Mouse (Mus musculus) lung, adult 10 weeks (tissue): Measurements from ENCODE around the gene Tnxb. TPM values are rescaled to one million over a fixed set of nuclear protein-coding genes. Genes with fewer than 3 reads are reported as not detected.

ENCODE experiments used
- polyA plus RNA-seq: library from polyadenylated mRNA; stranded (reverse); fragments of 350-450 nt; fragmentation: Illumina TruSeq; extraction: RNeasy Lipid Tissue Mini Kit (QIAGEN cat#74804); gene quantifications from one replicate; pipeline ENCODE4 v1.2.3, GENCODE M21; 2014; ENCODE audit warnings: low read depth, low replicate concordance; ENCODE audit not compliant: insufficient read depth

Tnxb gene
- polyA plus RNA-seq: 7.5 TPM

GRCm38 (mm10) chr17:34670235-34670634 is at the start of gene Tnxb:
TSS of gene Tnxb (plus strand) at chr17:34670535.

GRCm38 (mm10) chr17:34627943-34628643 is 42.2 kb upstream of the Tnxb start, which contains the start of gene Ppt2:
TSS of gene Ppt2 (minus strand) at chr17:34628510.

GRCm38 (mm10) chr17:34629221-34629751 is 41.0 kb upstream of the Tnxb start, which contains the start of gene Prrt1:
TSS of gene Prrt1 (plus strand) at chr17:34629533.

DNA sequence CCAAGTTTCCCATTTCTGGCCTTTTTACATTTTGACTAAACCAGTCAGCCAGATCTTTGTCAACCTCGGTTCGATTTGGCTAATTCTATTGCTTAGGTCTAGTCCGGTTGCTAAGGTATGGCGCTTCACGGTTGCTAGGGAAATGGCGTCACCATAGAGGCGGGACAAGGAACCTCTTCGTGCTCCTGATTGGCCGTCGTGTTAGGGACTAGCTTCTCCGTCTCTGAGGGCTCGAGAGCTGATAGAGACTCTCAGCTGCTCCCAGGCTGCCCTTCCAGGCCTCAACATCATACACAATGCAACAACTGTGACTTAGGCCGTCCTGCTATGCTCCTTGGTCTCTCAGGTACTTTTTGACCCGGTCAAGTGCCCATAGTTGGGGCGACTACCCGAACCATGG is 25.7 kb upstream of the Tnxb start, which contains the start of gene Fkbpl:
Fkbpl (plus strand) TSS at position 157 of the 400 bp plus-strand sequence.

DNA sequence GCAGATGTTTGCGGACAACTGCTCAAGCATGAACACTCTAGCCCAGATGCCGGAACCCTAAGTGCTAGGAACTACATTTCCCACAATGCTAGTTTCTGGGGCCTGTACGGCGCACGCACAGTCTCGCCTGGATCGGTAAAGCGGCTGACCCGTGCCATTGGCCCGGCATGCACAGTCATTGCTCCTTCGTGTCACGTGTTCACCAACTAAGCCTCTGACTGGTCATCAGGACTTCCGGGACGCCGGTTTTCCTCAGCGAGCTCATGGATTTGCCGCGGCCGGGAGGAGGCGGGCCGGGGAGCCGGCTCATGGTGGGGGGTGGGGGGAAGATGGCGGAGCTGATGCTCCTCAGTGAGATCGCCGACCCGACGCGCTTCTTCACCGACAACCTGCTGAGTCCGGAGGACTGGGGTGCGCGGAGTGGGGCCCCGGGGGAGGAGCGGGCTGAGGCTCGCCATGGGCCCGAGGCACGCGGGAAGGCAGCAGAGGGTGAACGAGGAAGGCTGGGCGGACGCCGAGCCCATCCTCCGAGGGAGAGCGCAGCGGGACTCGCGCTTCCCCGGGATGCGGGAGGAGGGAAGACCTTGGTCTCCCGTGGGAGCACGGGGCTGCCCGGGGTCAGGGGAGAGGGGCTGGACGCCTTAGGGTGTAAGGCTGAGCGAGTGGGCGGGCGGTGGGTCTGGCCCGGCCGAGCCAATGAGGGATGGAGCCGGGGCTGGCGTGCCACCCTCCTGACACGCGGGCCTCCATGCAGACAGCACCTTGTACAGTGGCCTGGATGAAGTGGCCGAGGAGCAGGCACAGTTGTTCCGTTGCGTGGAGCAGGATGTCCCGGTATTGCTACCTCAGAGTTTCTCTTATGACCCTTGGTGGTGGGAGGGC is 23.2 kb upstream of the Tnxb start, which contains the start of gene Atf6b:
Atf6b (plus strand) TSS at position 241 of the 882 bp plus-strand sequence.

DNA sequence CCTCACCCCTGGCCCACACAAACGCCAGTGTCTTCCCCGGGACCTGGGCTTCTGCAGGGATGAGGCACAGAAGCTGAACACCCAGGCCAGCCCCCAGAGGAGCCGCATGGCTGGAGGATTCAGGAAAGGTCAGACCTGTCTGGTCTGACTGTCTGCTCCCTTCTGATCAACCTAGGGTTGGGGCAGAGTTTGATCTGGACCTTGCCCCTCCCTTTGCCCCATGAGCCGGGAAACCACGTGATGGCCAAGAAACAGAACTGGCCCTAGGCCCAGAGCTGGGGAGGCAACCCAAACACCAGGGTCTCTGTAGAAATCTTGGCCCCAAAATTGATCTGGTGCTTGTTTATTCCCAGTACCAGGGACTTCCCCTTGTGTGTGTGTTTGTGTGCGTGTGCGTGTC is 73.4 kb downstream of the Tnxb start, which contains the start of gene C4b:
C4b (minus strand) TSS at position 164 of the 400 bp plus-strand sequence.

Other genes starting within 250 kb of the Tnxb start
- gene Btnl4, start 193.2 kb upstream of the Tnxb start, polyA plus RNA-seq: not detected
- not detected for gene Btnl6, start 153.2 kb upstream of the Tnxb start, polyA plus RNA-seq
- 20.4 TPM for gene Notch4, start 106.3 kb upstream of the Tnxb start, polyA plus RNA-seq
- gene Gpsm3, start 80.7 kb upstream of the Tnxb start, polyA plus RNA-seq: 40.6 TPM
- 32.4 TPM for gene Pbx2, start 79.3 kb upstream of the Tnxb start, polyA plus RNA-seq
- 2,693 TPM for gene Ager, start 72.7 kb upstream of the Tnxb start, polyA plus RNA-seq
- 48.1 TPM for gene Rnf5, start 66.8 kb upstream of the Tnxb start, polyA plus RNA-seq
- 36.8 TPM for gene Agpat1, start 66.3 kb upstream of the Tnxb start, polyA plus RNA-seq
- gene Egfl8, start 54.6 kb upstream of the Tnxb start, polyA plus RNA-seq: 4.1 TPM
- 30.7 TPM for gene Ppt2, start 42.0 kb upstream of the Tnxb start, polyA plus RNA-seq
- 1.6 TPM for gene Prrt1, start 41.0 kb upstream of the Tnxb start, polyA plus RNA-seq
- 6.8 TPM for gene Fkbpl, start 25.8 kb upstream of the Tnxb start, polyA plus RNA-seq
- 31.2 TPM for gene Atf6b, start 23.4 kb upstream of the Tnxb start, polyA plus RNA-seq
- 122 TPM for gene C4b, start 73.3 kb downstream of the Tnxb start, polyA plus RNA-seq
- gene Cyp21a1, start 134.0 kb downstream of the Tnxb start, polyA plus RNA-seq: not detected
- gene Stk19, start 166.4 kb downstream of the Tnxb start, polyA plus RNA-seq: 27.3 TPM
- 27.5 TPM for gene Dxo, start 166.5 kb downstream of the Tnxb start, polyA plus RNA-seq
- 19.3 TPM for gene Skiv2l, start 179.7 kb downstream of the Tnxb start, polyA plus RNA-seq
- 30.3 TPM for gene Nelfe, start 179.9 kb downstream of the Tnxb start, polyA plus RNA-seq
- 38.7 TPM for gene Cfb, start 192.0 kb downstream of the Tnxb start, polyA plus RNA-seq
- 4.5 TPM for gene Zbtb12, start 208.9 kb downstream of the Tnxb start, polyA plus RNA-seq
- not detected for gene Gm20547, start 211.5 kb downstream of the Tnxb start, polyA plus RNA-seq
- 24.6 TPM for gene C2, start 227.7 kb downstream of the Tnxb start, polyA plus RNA-seq
- 39.7 TPM for gene Ehmt2, start 227.9 kb downstream of the Tnxb start, polyA plus RNA-seq
- 9.2 TPM for gene Slc44a4, start 243.9 kb downstream of the Tnxb start, polyA plus RNA-seq